Mouse (Mus musculus) myocyte (in vitro differentiated cells): ENCODE results near the gene Rab25. TPM values are rescaled to one million over a fixed set of nuclear protein-coding genes. Genes with fewer than 3 reads are reported as not detected.

Source experiments
- H3K27me3 ChIP-seq: one replicate; pipeline ENCODE4 v1.6.1; 2011; ENCODE audit not compliant: control insufficient read depth, insufficient read depth, insufficient read length
- H3K36me3 ChIP-seq: one replicate; pipeline ENCODE4 v1.6.1; 2011; ENCODE audit not compliant: control insufficient read depth, insufficient read depth
- H3K4me2 ChIP-seq: one replicate; pipeline ENCODE4 v1.6.1; 2011; ENCODE audit warnings: low read depth, control low read depth
- H3K4me3 ChIP-seq: one replicate; pipeline ENCODE4 v1.5.1; 2011; ENCODE audit warnings: mild to moderate bottlenecking, control low read depth, moderate library complexity
- H3K79me2 ChIP-seq: one replicate; pipeline ENCODE4 v1.6.1; 2011; ENCODE audit not compliant: control insufficient read depth, insufficient read depth
- H3ac ChIP-seq: one replicate; pipeline ENCODE4 v1.6.1; 2011; ENCODE audit not compliant: control insufficient read depth, insufficient read length
- CEBPB ChIP-seq: IDR thresholded peaks from 2 replicates; pipeline ENCODE4 v1.6.1; 2011; ENCODE audit warnings: mild to moderate bottlenecking, moderate library complexity; ENCODE audit not compliant: poor library complexity, insufficient read depth, severe bottlenecking
- E2F4 ChIP-seq: IDR thresholded peaks from one replicate; pipeline ENCODE4 v1.6.1; 2011; ENCODE audit warnings: mild to moderate bottlenecking, control low read depth, moderate library complexity; ENCODE audit not compliant: insufficient read depth
- MAX ChIP-seq: IDR thresholded peaks from one replicate; pipeline ENCODE4 v1.6.1; 2011; ENCODE audit warnings: low read depth, mild to moderate bottlenecking, control low read depth
- MYOD1 ChIP-seq, 3 experiments: IDR thresholded peaks; one replicate each; pipeline ENCODE4 v1.6.1; 2011; ENCODE audit warnings: control low read depth in 2 of 3, low read depth in 2 of 3, mild to moderate bottlenecking in 2 of 3, moderate library complexity in 1 of 3; ENCODE audit not compliant: insufficient read length in 2 of 3, control insufficient read depth in 1 of 3
- MYOG ChIP-seq, 3 experiments: IDR thresholded peaks; one replicate each; pipeline ENCODE4 v1.6.1; 2011; ENCODE audit warnings: control low read depth in 2 of 3, low read depth in 2 of 3, mild to moderate bottlenecking in 2 of 3; ENCODE audit not compliant: insufficient read length in 2 of 3, control insufficient read depth in 1 of 3, insufficient read depth in 1 of 3
- POLR2A ChIP-seq: IDR thresholded peaks from one replicate; pipeline ENCODE4 v1.6.1; 2011; ENCODE audit warnings: low read depth, mild to moderate bottlenecking, control low read depth, moderate library complexity; ENCODE audit not compliant: insufficient read length
- POLR2AphosphoS2 ChIP-seq: IDR thresholded peaks from one replicate; pipeline ENCODE4 v1.6.1; 2011; ENCODE audit warnings: low read depth, control low read depth; ENCODE audit not compliant: insufficient read length
- REST ChIP-seq: IDR thresholded peaks from one replicate; pipeline ENCODE4 v1.6.1; 2011; ENCODE audit warnings: mild to moderate bottlenecking, control low read depth, moderate library complexity; ENCODE audit not compliant: insufficient read depth, insufficient read length
- SRF ChIP-seq: IDR thresholded peaks from one replicate; pipeline ENCODE4 v1.6.1; 2011; ENCODE audit warnings: low read depth; ENCODE audit not compliant: control insufficient read depth, insufficient read length
- TCF12 ChIP-seq: IDR thresholded peaks from one replicate; pipeline ENCODE4 v1.6.1; 2011; ENCODE audit warnings: mild to moderate bottlenecking, control low read depth; ENCODE audit not compliant: poor library complexity, insufficient read depth, severe bottlenecking
- TCF3 ChIP-seq: IDR thresholded peaks from one replicate; pipeline ENCODE4 v1.6.1; 2011; ENCODE audit warnings: low read depth, control low read depth; ENCODE audit not compliant: insufficient read length
- USF1 ChIP-seq: IDR thresholded peaks from one replicate; pipeline ENCODE4 v1.6.1; 2011; ENCODE audit warnings: low read depth, mild to moderate bottlenecking, control low read depth, moderate library complexity
- polyA plus RNA-seq: library from polyadenylated mRNA; unstranded; fragments of >200 nt; fragmentation: generic; extraction: Trizol; gene quantifications from one replicate; pipeline ENCODE4 v1.2.1, GENCODE M21; 2012; ENCODE audit warnings: missing spikeins

The Rab25 gene
- polyA plus RNA-seq, 1 experiment: 0.13 TPM

- H3K4me3 ChIP-seq: peak overlapping the region; percentile 32
- TF ChIP-seq POLR2AphosphoS2: no peak
- no peak for TF ChIP-seq SRF
- no peak for TF ChIP-seq TCF3
- TF ChIP-seq MAX: no peak
- peak in 1 of 3 experiments; percentile 31 for TF ChIP-seq MYOG (IDR thresholded peaks at IDR 0.05; ENCODE audit: control insufficient read depth in 1 of 3, insufficient read depth in 1 of 3, insufficient read length in 2 of 3, low read depth in 2 of 3)
- H3K4me2 ChIP-seq: peak overlapping the region; percentile 89
- no peaks in the 10 kb centered on the region for H3K27me3 ChIP-seq
- no peaks in the 10 kb centered on the region for H3K79me2 ChIP-seq
- H3ac ChIP-seq: no peak overlapping the region
- H3K36me3 ChIP-seq: no peaks in the 10 kb centered on the region
Measured at GRCm38 (mm10) chr3:88509250-88509649, 38.9 kb downstream of the Rab25 start.

GRCm38 (mm10) chr3:88505765-88506164 is 42.3 kb downstream of the Rab25 start:
- TF ChIP-seq POLR2A (no peak), REST (no peak), USF1 (no peak), MAX (no peak), CEBPB (no peak), MYOD1 (IDR thresholded peaks at IDR 0.05; ENCODE audit: control insufficient read depth in 1 of 3, insufficient read length in 2 of 3, low read depth in 2 of 3) (no peak), MYOG (IDR thresholded peaks at IDR 0.05; ENCODE audit: control insufficient read depth in 1 of 3, insufficient read depth in 1 of 3, insufficient read length in 2 of 3, low read depth in 2 of 3) (no peak), POLR2AphosphoS2 (no peak), SRF (no peak), TCF3 (no peak), E2F4 (no peak), TCF12 (no peak)
- no peaks in the 10 kb centered on the region for H3K27me3 ChIP-seq
- no peak overlapping the region for H3ac ChIP-seq
- no peak overlapping the region for H3K4me2 ChIP-seq
- H3K36me3 ChIP-seq: no peaks in the 10 kb centered on the region
- no peak overlapping the region for H3K4me3 ChIP-seq
- peaks cover 22% of the 10 kb centered on the region for H3K79me2 ChIP-seq

GRCm38 (mm10) chr3:88505081-88505480 is 43.0 kb downstream of the Rab25 start:
- no peak overlapping the region for H3K4me2 ChIP-seq
- no peak overlapping the region for H3ac ChIP-seq
- no peaks in the 10 kb centered on the region for H3K27me3 ChIP-seq
- no peak overlapping the region for H3K4me3 ChIP-seq
- TF ChIP-seq TCF3 (no peak), POLR2AphosphoS2 (no peak), MYOG (IDR thresholded peaks at IDR 0.05; ENCODE audit: control insufficient read depth in 1 of 3, insufficient read depth in 1 of 3, insufficient read length in 2 of 3, low read depth in 2 of 3) (no peak), SRF (no peak), TCF12 (no peak)
- H3K79me2 ChIP-seq: peaks cover 28% of the 10 kb centered on the region
- no peaks in the 10 kb centered on the region for H3K36me3 ChIP-seq

- peak overlapping the region; percentile 100 for H3K4me3 ChIP-seq
- H3K27me3 ChIP-seq: no peaks in the 10 kb centered on the region
- H3K4me2 ChIP-seq: peak overlapping the region; percentile 92
- TF ChIP-seq TCF3: no peak
- no peak for TF ChIP-seq TCF12
- TF ChIP-seq MAX: no peak
- TF ChIP-seq POLR2A: no peak
- TF ChIP-seq POLR2AphosphoS2: no peak
- no peak for TF ChIP-seq USF1
- no peak for TF ChIP-seq MYOD1 (IDR thresholded peaks at IDR 0.05; ENCODE audit: control insufficient read depth in 1 of 3, insufficient read length in 2 of 3, low read depth in 2 of 3)
- TF ChIP-seq E2F4: no peak
- TF ChIP-seq CEBPB: no peak
- no peak for TF ChIP-seq MYOG (IDR thresholded peaks at IDR 0.05; ENCODE audit: control insufficient read depth in 1 of 3, insufficient read depth in 1 of 3, insufficient read length in 2 of 3, low read depth in 2 of 3)
- no peak for TF ChIP-seq REST
- TF ChIP-seq SRF: no peak
- H3K79me2 ChIP-seq: peaks cover 38% of the 10 kb centered on the region
- no peak overlapping the region for H3ac ChIP-seq
- no peaks in the 10 kb centered on the region for H3K36me3 ChIP-seq
Measured at GRCm38 (mm10) chr3:88503881-88504746, 44.0 kb downstream of the Rab25 start.
